Mouse (Mus musculus): ENCODE measurements around the gene Sapcd1. TPM values are rescaled to one million over a fixed set of nuclear protein-coding genes. Genes with fewer than 3 reads are reported as not detected.

The Sapcd1 gene
- polyA plus RNA-seq, 1 experiment from 2014 or later = 9.5 TPM

DNA sequence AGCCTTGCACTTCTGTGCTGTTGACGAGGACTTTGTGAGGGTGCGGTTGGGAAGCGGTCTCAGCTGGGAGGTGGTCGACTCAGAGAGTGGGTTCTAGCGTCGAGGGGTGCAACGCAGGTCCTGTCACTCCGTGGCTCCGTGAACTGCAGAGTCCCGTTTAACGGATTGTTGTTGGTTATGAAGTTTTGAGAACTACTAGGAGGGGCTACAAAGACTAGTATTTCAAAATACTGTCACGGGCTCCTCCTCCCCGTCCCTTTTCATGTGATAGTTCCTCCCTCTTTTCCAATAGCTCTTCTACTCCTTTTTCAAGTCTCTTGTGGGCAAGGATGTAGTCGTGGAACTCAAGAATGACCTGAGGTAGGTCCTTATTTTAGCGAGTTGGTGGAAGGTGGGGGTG, 45.5 kb downstream of the Sapcd1 start:
- under 1% methylated on average over 15 of the region's 15 CpGs for WGBS
- Histone ChIP-seq H3K9me3 (no peaks in the 10 kb centered on the region), H3K4me3 (peak overlapping the region; percentile 91), H3K4me1 (peaks cover 9% of the 10 kb centered on the region), H3K36me3 (peaks cover 18% of the 10 kb centered on the region), H3K27ac (peak overlapping the region; percentile 99), H3K9ac (peak overlapping the region; percentile 95), H3K4me2 (replicated peaks) (peak overlapping the region; percentile 90), H3K27me3 (no peaks in the 10 kb centered on the region)
- ATAC-seq (ENCODE audit: insufficient number of reproducible peaks, insufficient read depth, low FRiP score, low TSS enrichment) = no peak

- Histone ChIP-seq H3K9ac (peak within 1 kb of the TSS; percentile 95), H3K4me3 (peak within 1 kb of the TSS; percentile 91), H3K27me3 (no peaks in the 10 kb centered on the region), H3K4me1 (peaks cover 9% of the 10 kb centered on the region), H3K27ac (peak within 1 kb of the TSS; percentile 99), H3K36me3 (peaks cover 16% of the 10 kb centered on the region), H3K9me3 (no peaks in the 10 kb centered on the region), H3K4me2 (replicated peaks) (peak within 1 kb of the TSS; percentile 90)
- ATAC-seq (ENCODE audit: insufficient number of reproducible peaks, insufficient read depth, low FRiP score, low TSS enrichment) = peak; percentile 89
- WGBS = under 1% methylated on average over 58 of the region's 58 CpGs
These were observed 46.1 kb downstream of the Sapcd1 start, which contains the start of gene Lsm2 for GRCm38 (mm10) chr17:34981690-34982180. Lsm2 (plus strand) TSS chr17:34981862.

GRCm38 (mm10) chr17:34980655-34981054, 47.2 kb downstream of the Sapcd1 start:
- Histone ChIP-seq H3K4me3 (peak overlapping the region; percentile 91), H3K27ac (peak overlapping the region; percentile 99), H3K9ac (peak overlapping the region; percentile 95), H3K36me3 (peaks cover 7% of the 10 kb centered on the region), H3K9me3 (no peaks in the 10 kb centered on the region), H3K4me2 (replicated peaks) (peak overlapping the region; percentile 90), H3K27me3 (no peaks in the 10 kb centered on the region), H3K4me1 (peaks cover 9% of the 10 kb centered on the region)
- 11% methylated on average over 2 of the region's 2 CpGs for WGBS
- ATAC-seq (ENCODE audit: insufficient number of reproducible peaks, insufficient read depth, low FRiP score, low TSS enrichment) = no peak

DNA sequence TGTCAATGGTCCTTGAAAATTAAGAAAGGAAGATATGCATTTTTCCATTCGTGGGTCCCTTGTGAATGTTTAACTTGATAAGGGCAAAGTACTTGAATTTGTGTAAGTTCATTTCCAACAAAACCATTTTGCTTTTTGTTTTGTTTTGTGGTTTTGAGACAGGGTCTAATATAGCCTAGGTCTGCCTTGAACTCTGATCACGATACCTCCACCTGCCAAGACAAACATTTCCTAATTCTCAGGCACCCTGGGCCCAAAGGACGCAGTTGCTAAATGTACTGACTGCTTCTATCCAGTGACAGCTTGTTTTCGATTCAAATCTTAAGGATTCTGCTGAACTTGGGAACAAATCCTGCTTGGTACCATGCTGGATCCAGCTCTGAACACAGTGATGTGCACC, 48.2 kb downstream of the Sapcd1 start:
- H3K27me3 ChIP-seq = no peaks in the 10 kb centered on the region
- H3K27ac ChIP-seq = no peak overlapping the region
- no peak for ATAC-seq (ENCODE audit: insufficient number of reproducible peaks, insufficient read depth, low FRiP score, low TSS enrichment)
- H3K4me3 ChIP-seq = no peak overlapping the region
- WGBS = 86% methylated on average over 4 of the region's 4 CpGs
- peaks cover 9% of the 10 kb centered on the region for H3K4me1 ChIP-seq
- no peaks in the 10 kb centered on the region for H3K9me3 ChIP-seq
- H3K9ac ChIP-seq = peak overlapping the region; percentile 7; the same call in 1 of the 2 replicates
- H3K4me2 ChIP-seq (replicated peaks) = no peak overlapping the region
- no peaks in the 10 kb centered on the region for H3K36me3 ChIP-seq

GRCm38 (mm10) chr17:34978239-34978638, 49.6 kb downstream of the Sapcd1 start:
- no peak overlapping the region for H3K4me3 ChIP-seq
- H3K36me3 ChIP-seq = no peaks in the 10 kb centered on the region
- H3K27me3 ChIP-seq = no peaks in the 10 kb centered on the region
- no peak overlapping the region for H3K4me2 ChIP-seq (replicated peaks)
- ATAC-seq (ENCODE audit: insufficient number of reproducible peaks, insufficient read depth, low FRiP score, low TSS enrichment) = no peak
- no peaks in the 10 kb centered on the region for H3K9me3 ChIP-seq
- no peak overlapping the region for H3K27ac ChIP-seq
- H3K4me1 ChIP-seq = peaks cover 9% of the 10 kb centered on the region
- WGBS = 89% methylated on average over 27 of the region's 27 CpGs
- no peak overlapping the region for H3K9ac ChIP-seq

DNA sequence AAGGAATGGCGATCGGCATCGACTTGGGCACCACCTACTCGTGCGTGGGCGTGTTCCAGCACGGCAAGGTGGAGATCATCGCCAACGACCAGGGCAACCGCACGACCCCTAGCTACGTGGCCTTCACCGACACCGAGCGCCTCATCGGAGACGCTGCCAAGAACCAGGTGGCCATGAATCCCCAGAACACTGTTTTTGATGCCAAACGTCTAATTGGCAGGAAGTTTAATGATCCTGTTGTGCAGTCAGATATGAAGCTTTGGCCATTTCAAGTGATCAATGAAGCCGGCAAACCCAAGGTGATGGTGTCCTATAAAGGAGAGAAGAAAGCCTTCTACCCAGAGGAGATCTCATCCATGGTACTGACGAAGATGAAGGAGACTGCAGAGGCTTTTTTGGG, 50.8 kb downstream of the Sapcd1 start:
- H3K27me3 ChIP-seq = no peaks in the 10 kb centered on the region
- 0 out of 2 replicates have a peak, but pooled peaks cover 3% of the 10 kb centered on the region for H3K4me1 ChIP-seq
- H3K9me3 ChIP-seq = no peaks in the 10 kb centered on the region
- no peak overlapping the region for H3K27ac ChIP-seq
- no peak overlapping the region for H3K4me3 ChIP-seq
- ATAC-seq (ENCODE audit: insufficient number of reproducible peaks, insufficient read depth, low FRiP score, low TSS enrichment) = no peak
- no peaks in the 10 kb centered on the region for H3K36me3 ChIP-seq
- H3K9ac ChIP-seq = no peak overlapping the region
- 94% methylated on average over 20 of the region's 20 CpGs for WGBS
- H3K4me2 ChIP-seq (replicated peaks) = no peak overlapping the region

Other genes starting within 250 kb of the Sapcd1 start
- not detected in 2 replicates for gene Cyp21a1, start 223.5 kb downstream of the Sapcd1 start, polyA plus RNA-seq (2016; fragmentation: Nextera tagmentation; extraction: Ambion mirVana)
- gene Stk19, start 191.1 kb downstream of the Sapcd1 start, polyA plus RNA-seq (2016; fragmentation: Nextera tagmentation; extraction: Ambion mirVana) = 21.5 and 23.8 TPM in 2 replicates
- gene Dxo, start 191.0 kb downstream of the Sapcd1 start, polyA plus RNA-seq (2016; fragmentation: Nextera tagmentation; extraction: Ambion mirVana) = 65.5 and 77.7 TPM in 2 replicates
- gene Skiv2l, start 177.8 kb downstream of the Sapcd1 start, polyA plus RNA-seq (2016; fragmentation: Nextera tagmentation; extraction: Ambion mirVana) = 61.6 and 64.3 TPM in 2 replicates
- 127 and 134 TPM in 2 replicates for gene Nelfe, start 177.6 kb downstream of the Sapcd1 start, polyA plus RNA-seq (2016; fragmentation: Nextera tagmentation; extraction: Ambion mirVana)
- 1.1 and 1.7 TPM in 2 replicates for gene Cfb, start 165.5 kb downstream of the Sapcd1 start, polyA plus RNA-seq (2016; fragmentation: Nextera tagmentation; extraction: Ambion mirVana)
- 8.6 and 8.9 TPM in 2 replicates for gene Zbtb12, start 148.5 kb downstream of the Sapcd1 start, polyA plus RNA-seq (2016; fragmentation: Nextera tagmentation; extraction: Ambion mirVana)
- 0.31 TPM in 1 of 2 replicates, not detected in the other for gene Gm20547, start 146.0 kb downstream of the Sapcd1 start, polyA plus RNA-seq (2016; fragmentation: Nextera tagmentation; extraction: Ambion mirVana)
- gene C2, start 129.8 kb downstream of the Sapcd1 start, polyA plus RNA-seq (2016; fragmentation: Nextera tagmentation; extraction: Ambion mirVana) = 1.2 and 2.5 TPM in 2 replicates
- 111 and 121 TPM in 2 replicates for gene Ehmt2, start 129.5 kb downstream of the Sapcd1 start, polyA plus RNA-seq (2016; fragmentation: Nextera tagmentation; extraction: Ambion mirVana)
- gene Slc44a4, start 113.5 kb downstream of the Sapcd1 start, polyA plus RNA-seq (2016; fragmentation: Nextera tagmentation; extraction: Ambion mirVana) = 0.29 TPM in 1 of 2 replicates, not detected in the other
- 19.2 and 20.8 TPM in 2 replicates for gene Neu1, start 96.8 kb downstream of the Sapcd1 start, polyA plus RNA-seq (2016; fragmentation: Nextera tagmentation; extraction: Ambion mirVana)
- gene Hspa1b, start 68.8 kb downstream of the Sapcd1 start, polyA plus RNA-seq (2016; fragmentation: Nextera tagmentation; extraction: Ambion mirVana) = 0.33 and 0.36 TPM in 2 replicates
- not detected in 2 replicates for gene Gm20481, start 58.1 kb downstream of the Sapcd1 start, polyA plus RNA-seq (2016; fragmentation: Nextera tagmentation; extraction: Ambion mirVana)
- gene Hspa1a, start 55.9 kb downstream of the Sapcd1 start, polyA plus RNA-seq (2016; fragmentation: Nextera tagmentation; extraction: Ambion mirVana) = 4.2 and 4.9 TPM in 2 replicates
- 0.84 and 0.99 TPM in 2 replicates for gene Hspa1l, start 55.3 kb downstream of the Sapcd1 start, polyA plus RNA-seq (2016; fragmentation: Nextera tagmentation; extraction: Ambion mirVana)
- gene Lsm2, start 46.2 kb downstream of the Sapcd1 start, polyA plus RNA-seq (2016; fragmentation: Nextera tagmentation; extraction: Ambion mirVana) = 212 and 230 TPM in 2 replicates
- 150 and 160 TPM in 2 replicates for gene Vars, start 27.0 kb downstream of the Sapcd1 start, polyA plus RNA-seq (2016; fragmentation: Nextera tagmentation; extraction: Ambion mirVana)
- gene Vwa7, start 11.4 kb downstream of the Sapcd1 start, polyA plus RNA-seq (2016; fragmentation: Nextera tagmentation; extraction: Ambion mirVana) = 0.20 and 0.25 TPM in 2 replicates
- gene Msh5, start 18.7 kb upstream of the Sapcd1 start, polyA plus RNA-seq (2016; fragmentation: Nextera tagmentation; extraction: Ambion mirVana) = 3.7 and 4.2 TPM in 2 replicates
- 205 and 211 TPM in 2 replicates for gene Clic1, start 21.9 kb upstream of the Sapcd1 start, polyA plus RNA-seq (2016; fragmentation: Nextera tagmentation; extraction: Ambion mirVana)
- 471 and 492 TPM in 2 replicates for gene Ddah2, start 31.0 kb upstream of the Sapcd1 start, polyA plus RNA-seq (2016; fragmentation: Nextera tagmentation; extraction: Ambion mirVana)
- gene Ly6g6c, start 37.4 kb upstream of the Sapcd1 start, polyA plus RNA-seq (2016; fragmentation: Nextera tagmentation; extraction: Ambion mirVana) = not detected in 2 replicates
- 0.61 and 0.99 TPM in 2 replicates for gene Mpig6b, start 38.2 kb upstream of the Sapcd1 start, polyA plus RNA-seq (2016; fragmentation: Nextera tagmentation; extraction: Ambion mirVana)
- gene Ly6g6e, start 48.9 kb upstream of the Sapcd1 start, polyA plus RNA-seq (2016; fragmentation: Nextera tagmentation; extraction: Ambion mirVana) = 1.1 and 1.3 TPM in 2 replicates
- 0.68 TPM in 1 of 2 replicates, not detected in the other for gene Ly6g6d, start 50.0 kb upstream of the Sapcd1 start, polyA plus RNA-seq (2016; fragmentation: Nextera tagmentation; extraction: Ambion mirVana)
- 0.27 and 0.65 TPM in 2 replicates for gene Ly6g6f, start 57.6 kb upstream of the Sapcd1 start, polyA plus RNA-seq (2016; fragmentation: Nextera tagmentation; extraction: Ambion mirVana)
- gene Abhd16a, start 61.2 kb upstream of the Sapcd1 start, polyA plus RNA-seq (2016; fragmentation: Nextera tagmentation; extraction: Ambion mirVana) = 83.3 and 86.7 TPM in 2 replicates
- gene Ly6g5c, start 80.3 kb upstream of the Sapcd1 start, polyA plus RNA-seq (2016; fragmentation: Nextera tagmentation; extraction: Ambion mirVana) = not detected in 2 replicates
- 0.82 and 1.0 TPM in 2 replicates for gene Ly6g5b, start 87.4 kb upstream of the Sapcd1 start, polyA plus RNA-seq (2016; fragmentation: Nextera tagmentation; extraction: Ambion mirVana)
- gene Gpank1, start 93.4 kb upstream of the Sapcd1 start, polyA plus RNA-seq (2016; fragmentation: Nextera tagmentation; extraction: Ambion mirVana) = 22.4 and 25.5 TPM in 2 replicates
- 254 and 259 TPM in 2 replicates for gene Csnk2b, start 94.0 kb upstream of the Sapcd1 start, polyA plus RNA-seq (2016; fragmentation: Nextera tagmentation; extraction: Ambion mirVana)
- 9.3 and 10.7 TPM in 2 replicates for gene D17H6S53E, start 98.4 kb upstream of the Sapcd1 start, polyA plus RNA-seq (2016; fragmentation: Nextera tagmentation; extraction: Ambion mirVana)
- 0.46 and 0.49 TPM in 2 replicates for gene Apom, start 104.0 kb upstream of the Sapcd1 start, polyA plus RNA-seq (2016; fragmentation: Nextera tagmentation; extraction: Ambion mirVana)
- 73.3 and 74.0 TPM in 2 replicates for gene Bag6, start 107.2 kb upstream of the Sapcd1 start, polyA plus RNA-seq (2016; fragmentation: Nextera tagmentation; extraction: Ambion mirVana)
- gene Prrc2a, start 136.9 kb upstream of the Sapcd1 start, polyA plus RNA-seq (2016; fragmentation: Nextera tagmentation; extraction: Ambion mirVana) = 225 and 230 TPM in 2 replicates
- gene Aif1, start 148.1 kb upstream of the Sapcd1 start, polyA plus RNA-seq (2016; fragmentation: Nextera tagmentation; extraction: Ambion mirVana) = 7.0 and 7.3 TPM in 2 replicates
- gene Lst1, start 160.4 kb upstream of the Sapcd1 start, polyA plus RNA-seq (2016; fragmentation: Nextera tagmentation; extraction: Ambion mirVana) = 5.9 and 7.7 TPM in 2 replicates
- gene Ltb, start 166.4 kb upstream of the Sapcd1 start, polyA plus RNA-seq (2016; fragmentation: Nextera tagmentation; extraction: Ambion mirVana) = 0.95 and 0.98 TPM in 2 replicates
- 0.15 and 0.25 TPM in 2 replicates for gene Tnf, start 174.0 kb upstream of the Sapcd1 start, polyA plus RNA-seq (2016; fragmentation: Nextera tagmentation; extraction: Ambion mirVana)
- 0.22 and 0.27 TPM in 2 replicates for gene Lta, start 177.3 kb upstream of the Sapcd1 start, polyA plus RNA-seq (2016; fragmentation: Nextera tagmentation; extraction: Ambion mirVana)
- 1.0 TPM in 1 of 2 replicates, not detected in the other for gene Gm16181, start 192.8 kb upstream of the Sapcd1 start, polyA plus RNA-seq (2016; fragmentation: Nextera tagmentation; extraction: Ambion mirVana)
- 4.5 and 5.5 TPM in 2 replicates for gene Atp6v1g2, start 205.6 kb upstream of the Sapcd1 start, polyA plus RNA-seq (2016; fragmentation: Nextera tagmentation; extraction: Ambion mirVana)
- gene Nfkbil1, start 207.8 kb upstream of the Sapcd1 start, polyA plus RNA-seq (2016; fragmentation: Nextera tagmentation; extraction: Ambion mirVana) = 13.0 and 13.3 TPM in 2 replicates
- 572 and 587 TPM in 2 replicates for gene Ddx39b, start 213.7 kb upstream of the Sapcd1 start, polyA plus RNA-seq (2016; fragmentation: Nextera tagmentation; extraction: Ambion mirVana)
- 20.8 and 21.5 TPM in 2 replicates for gene H2-D1, start 234.7 kb upstream of the Sapcd1 start, polyA plus RNA-seq (2016; fragmentation: Nextera tagmentation; extraction: Ambion mirVana)